Mouse (Mus musculus) right cerebral cortex, postnatal 25 days (tissue): ENCODE data around the gene Asah2.
"Not testable (repeated sequence)": the region's sequence is repeated elsewhere in the genome, so short reads cannot be mapped to it uniquely, and the experiment has no call there.

ENCODE experiments used
- DNase-seq: peaks from one replicate; pipeline ENCODE4 v3.0.0; 2022

Gene Asah2

DNA sequence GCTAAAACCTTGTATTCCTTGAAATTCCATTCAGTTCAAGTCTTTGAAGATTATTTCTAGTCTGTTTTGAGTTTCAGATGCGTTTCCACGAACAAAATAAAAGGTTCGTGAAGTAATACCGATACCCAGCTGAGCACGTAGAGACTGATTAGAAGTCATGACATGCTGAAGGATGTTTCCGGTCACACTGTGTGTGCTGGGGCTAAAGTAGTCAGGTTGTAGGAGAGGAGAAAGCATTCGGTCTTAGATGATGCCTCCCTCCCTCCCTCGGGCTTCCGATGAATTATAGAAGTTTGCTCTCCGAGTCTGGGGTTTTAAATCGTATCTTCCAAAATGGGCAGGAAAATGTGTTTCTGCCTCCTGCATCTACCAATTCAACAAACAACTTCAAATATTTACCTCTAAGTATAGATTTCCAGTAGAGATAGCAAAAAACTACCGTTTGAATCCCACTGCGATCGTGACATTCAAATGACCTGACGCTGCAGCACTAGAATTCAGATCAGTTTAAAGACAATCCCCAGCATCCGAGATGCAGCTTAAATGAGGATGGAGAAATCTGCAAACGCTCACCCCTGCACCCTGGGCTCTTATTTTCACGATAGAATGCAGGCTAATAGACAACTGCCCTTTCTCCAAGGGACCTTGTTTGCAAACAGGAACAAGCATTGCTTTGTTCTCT is 5.6 kb downstream of the Asah2 start:
- no peak for DNase-seq

DNA sequence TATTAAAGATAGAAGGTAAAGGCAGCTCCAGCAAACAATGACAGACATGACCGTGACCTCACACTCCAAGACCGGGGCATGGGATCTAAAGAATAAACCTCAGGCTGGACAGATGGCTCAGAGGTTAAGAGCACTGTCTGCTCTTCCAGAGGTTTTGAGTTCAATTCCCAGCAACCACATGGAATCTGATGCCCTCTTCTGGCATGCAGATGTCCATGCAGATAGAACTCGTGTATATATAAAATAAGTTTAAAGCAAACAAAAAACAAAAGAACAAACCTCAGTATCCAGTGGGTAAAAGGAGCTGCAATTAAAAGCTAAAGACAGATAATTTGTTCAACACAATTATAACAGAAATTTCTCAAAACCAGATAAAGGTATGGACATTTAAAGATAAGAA is 9.4 kb downstream of the Asah2 start:
- DNase-seq = no peak

DNA sequence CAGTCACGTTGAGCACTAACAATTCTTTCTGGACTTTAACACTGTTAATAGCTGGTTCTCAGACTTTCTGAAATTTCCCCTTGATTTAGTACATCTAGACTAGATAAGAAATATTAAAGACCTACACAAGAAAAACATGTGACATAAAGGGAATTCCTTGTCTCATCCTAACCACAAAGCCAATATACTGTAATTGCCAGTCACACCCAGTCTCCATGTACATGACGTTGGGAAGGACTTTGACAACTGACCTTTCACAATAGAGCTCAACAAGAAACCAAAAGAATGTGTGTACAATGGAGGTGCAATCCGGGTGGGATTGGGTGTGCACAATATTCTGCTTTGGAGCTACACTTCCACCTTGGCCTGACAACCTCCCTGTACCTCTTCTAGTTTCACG is 15.7 kb downstream of the Asah2 start:
- DNase-seq = no peak

DNA sequence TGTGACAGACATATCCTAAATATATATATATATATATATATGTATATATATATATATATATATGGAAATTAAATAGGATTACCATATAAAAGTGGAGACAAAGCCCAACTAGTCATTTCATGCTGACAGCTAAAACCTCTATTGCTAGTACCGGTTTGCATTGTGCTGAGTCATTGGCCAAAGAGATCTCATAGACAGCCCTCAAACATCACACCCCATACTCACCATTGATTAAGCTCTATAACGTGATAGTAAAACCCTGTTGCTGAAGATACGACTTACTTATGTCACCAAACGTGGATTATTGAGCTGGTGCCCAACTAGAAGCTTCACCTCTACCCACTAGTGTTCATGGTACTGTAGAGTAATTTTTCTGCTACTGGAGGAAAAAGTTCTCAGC is 17.2 kb downstream of the Asah2 start:
- DNase-seq = no peak

DNA sequence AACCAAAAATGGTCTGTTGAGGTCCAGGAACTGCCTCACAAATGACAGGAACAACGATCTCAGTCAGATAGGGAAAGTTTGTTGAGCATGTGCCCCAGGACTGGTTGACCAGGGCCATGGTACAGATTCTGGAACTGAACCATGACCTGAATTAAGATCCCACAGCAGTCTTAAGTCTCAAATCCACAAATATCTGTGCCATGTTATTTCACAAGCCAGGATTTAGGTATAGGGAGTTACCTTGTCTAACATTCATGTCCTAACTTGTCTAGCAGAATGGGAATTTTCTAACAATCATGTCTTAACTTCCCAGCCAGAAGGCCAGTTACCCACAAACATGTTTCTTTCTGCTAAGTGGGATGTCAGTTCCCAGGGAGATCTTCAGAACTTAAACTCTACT is 19.4 kb downstream of the Asah2 start:
- no peak for DNase-seq

DNA sequence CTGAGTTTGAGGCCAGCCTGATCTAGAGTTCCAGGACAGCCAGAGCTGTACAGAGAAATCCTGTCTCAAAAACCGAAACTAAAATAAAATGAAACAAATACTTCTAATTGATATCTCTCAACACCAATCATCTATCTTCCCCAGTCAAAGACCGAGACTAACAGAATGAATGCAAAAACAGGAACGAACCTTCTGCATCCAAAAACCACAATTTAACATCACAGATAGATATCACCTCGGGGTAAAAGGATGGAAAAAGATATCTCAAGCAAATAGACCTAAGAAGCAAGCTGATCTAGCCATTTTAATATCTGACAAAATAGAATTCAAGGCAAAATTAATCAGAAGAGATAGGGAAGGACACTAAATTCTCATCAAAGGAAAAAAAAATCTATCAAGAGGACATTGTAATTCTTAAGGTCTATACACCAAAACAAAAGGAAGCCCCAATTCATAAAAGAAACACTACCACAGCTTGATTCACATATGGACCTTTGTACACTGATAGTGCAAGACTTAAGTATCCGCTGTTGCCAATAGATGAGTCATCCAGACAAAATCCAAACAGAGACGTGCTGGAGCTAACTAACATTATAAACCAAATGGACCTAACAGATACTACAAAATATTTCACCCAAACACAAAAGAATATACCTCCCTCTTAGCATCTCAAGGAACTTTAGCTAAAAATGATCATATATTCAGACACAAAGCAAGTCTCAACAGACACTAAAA is 20.1 kb downstream of the Asah2 start:
- no peak for DNase-seq

DNA sequence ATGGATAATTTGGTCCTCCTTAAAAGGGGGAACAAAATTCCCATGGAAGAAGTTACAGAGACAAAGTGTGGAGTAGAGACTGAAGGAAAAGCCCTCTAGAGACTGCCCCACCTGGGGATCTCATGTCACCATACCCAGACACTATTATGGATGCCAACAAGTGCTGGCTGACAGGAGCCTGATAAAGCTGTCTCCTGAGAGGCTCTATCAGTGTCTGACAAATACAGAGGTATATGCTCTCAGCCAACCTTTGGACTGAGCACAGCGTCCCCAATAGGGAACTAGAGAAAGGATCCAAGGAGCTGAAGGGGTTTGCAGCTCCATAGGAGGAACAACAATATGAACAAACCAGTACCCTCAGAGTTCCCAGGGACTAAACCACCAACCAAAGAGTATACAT is 23.2 kb downstream of the Asah2 start:
- DNase-seq = not testable (repeated sequence)

DNA sequence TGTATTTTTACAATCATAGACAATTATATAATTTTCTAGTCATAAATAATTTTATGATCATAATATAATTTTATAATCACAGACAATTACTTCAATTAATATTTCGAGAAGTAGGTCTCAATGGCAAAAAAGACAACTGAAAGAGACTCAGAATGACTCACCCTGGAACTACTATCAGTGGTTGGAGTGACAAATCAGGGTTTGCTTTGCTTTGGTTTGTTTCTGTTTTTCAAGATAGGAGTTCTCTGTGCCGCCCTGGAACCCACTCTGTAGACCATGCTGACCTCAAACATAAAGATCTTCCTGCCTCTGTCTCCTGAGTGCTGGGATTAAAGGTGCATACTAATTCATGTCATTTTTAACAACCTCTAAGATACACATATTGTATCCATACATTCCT is 37.7 kb downstream of the Asah2 start:
- no peak for DNase-seq

DNA sequence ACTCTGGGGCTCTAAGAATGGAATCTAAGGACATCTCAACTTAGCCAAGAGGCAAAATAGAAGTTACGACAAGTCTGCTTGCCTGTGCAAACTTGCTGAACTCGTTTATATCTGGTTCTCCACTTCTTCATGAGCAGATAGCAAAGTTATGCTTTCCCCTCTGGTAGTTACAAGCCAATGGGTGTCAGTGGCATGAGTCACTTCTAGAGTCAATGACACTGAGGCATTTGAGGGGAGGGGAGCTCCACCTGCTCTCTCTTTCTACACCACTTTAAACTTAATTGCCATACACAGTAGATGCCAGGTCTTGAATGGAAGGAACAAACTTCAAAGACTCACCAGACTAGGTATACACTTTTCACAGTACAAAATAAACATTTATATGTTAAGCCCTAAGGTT is 38.4 kb downstream of the Asah2 start:
- no peak for DNase-seq

DNA sequence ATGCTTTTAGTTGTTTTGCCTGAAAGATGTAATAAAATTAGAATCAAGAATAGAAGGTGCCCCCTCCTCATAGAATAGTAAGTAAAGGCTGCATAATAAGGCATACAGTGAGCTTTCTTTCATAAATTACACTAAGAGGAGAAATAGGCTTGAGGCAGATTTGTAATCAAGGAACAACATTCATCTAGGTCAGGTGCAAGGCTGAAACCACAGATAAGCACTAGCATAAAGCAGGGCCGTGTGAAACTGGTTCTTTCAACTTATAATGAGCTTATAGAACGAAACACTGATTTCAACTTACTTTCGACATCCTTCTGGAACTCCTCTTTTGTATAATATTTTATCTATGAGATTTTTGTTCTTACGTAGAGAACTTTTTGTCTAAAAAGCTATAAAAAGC is 40.3 kb downstream of the Asah2 start:
- DNase-seq = no peak

DNA sequence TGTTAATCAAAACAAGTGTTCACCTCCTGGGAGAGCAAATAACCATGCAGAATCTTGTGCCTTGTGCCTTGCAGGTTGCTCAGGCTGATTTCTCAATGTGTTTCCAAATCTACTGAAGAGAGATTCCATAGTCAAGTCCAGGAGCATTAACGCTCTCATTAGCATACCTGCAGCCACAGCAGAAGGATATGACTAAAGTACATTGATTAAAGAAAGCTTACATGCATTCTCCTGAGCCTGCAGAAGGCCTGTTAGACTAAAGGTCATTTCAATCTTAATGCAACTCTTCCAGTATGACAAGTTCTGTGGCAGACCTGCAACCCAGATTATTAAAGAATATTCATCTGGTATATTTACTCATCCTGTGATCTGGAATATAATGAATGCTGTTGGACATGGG is 46.7 kb downstream of the Asah2 start:
- DNase-seq = no peak

DNA sequence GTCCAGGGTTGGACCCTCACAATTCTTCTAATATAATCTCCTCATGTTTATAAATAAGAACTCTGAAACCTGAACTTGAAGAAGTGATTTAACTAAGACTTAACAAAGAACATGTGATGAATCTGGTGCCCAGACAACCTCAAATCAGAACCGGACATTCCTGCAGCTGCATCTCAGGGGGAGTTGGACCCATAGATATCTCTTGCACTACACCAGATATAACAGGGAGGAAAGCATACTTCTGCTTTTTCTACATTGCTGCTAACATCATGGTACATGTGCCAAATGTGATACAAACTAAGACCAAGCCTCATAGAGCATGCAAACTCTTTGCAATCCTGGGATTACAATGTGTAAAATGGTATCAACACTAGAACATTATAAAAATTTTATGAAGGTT is 51.8 kb downstream of the Asah2 start:
- DNase-seq = no peak

DNA sequence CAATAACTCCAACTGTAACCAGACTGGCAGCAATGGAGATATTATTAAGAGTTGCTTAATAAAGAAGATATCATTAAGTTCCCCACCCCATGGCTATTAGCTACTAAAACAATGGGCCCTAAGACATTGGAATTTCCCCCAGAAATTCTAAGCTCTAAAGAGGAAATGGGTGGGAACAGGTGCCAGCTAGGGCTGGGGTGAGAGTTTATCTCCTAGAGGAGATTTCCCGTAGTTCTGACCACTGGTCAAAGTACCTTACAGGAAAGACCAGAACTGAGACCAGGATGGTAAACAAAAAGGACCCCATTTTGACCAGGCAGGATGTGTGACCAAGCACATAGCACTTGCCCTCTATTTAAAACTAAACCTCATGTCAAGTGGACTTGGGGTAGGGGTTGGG is 52.3 kb downstream of the Asah2 start:
- no peak for DNase-seq

DNA sequence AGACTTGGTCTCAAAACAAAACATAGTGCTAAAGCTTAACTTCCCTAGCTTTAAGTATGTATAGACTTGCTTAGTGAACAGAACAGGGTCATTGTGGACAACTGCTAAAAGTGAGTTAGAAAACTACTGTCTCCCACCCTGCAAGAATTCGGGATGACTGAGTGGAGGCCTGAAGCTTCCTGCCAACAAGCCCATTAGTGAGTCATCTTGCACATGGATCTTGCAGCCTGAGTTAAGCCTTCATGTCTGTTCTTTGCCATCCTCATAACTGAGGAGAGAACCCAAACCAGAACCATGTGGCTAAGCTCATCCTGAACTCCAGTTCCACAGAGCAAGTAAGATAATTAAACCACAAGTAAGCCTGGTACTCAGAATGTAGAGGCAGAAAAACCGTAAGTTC is 56.8 kb downstream of the Asah2 start:
- no peak for DNase-seq

DNA sequence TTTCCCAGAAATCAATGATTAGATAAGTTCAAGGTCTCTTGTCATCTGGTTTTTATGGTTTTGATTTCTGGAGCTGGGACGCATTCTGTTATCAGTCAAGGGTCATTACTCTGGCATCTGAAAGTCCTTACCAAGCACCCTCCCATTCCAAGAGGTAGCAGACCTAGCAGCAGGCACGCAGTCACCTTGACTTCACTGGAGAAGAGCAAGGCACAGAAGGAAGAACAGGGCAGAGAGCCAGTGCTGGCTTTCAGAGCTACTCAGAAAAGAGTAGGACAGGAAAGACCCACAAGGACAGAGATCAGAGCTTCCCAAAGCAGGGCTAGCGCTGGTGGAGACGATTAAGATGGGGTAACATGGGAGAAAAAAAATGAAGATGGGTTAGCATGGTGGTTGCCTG is 75.1 kb downstream of the Asah2 start:
- DNase-seq = no peak

DNA sequence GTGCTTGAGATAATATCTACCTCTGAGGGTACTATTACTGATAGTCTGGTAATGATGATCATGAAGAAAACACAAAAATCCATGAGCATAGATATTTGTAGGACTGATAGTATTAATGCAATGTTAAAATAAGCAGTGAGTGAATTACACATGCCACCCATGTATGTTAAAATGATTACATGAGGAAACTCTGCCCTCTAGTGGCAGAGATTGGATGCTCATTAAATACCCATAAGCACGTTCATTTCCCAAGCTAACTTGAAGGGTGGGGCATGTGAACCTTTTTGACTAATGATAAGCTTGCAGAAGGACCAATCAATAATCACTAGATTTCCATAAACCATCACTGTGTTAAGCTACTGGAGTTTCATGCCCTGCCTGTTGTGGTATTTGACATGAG is 77.6 kb downstream of the Asah2 start:
- no peak for DNase-seq

DNA sequence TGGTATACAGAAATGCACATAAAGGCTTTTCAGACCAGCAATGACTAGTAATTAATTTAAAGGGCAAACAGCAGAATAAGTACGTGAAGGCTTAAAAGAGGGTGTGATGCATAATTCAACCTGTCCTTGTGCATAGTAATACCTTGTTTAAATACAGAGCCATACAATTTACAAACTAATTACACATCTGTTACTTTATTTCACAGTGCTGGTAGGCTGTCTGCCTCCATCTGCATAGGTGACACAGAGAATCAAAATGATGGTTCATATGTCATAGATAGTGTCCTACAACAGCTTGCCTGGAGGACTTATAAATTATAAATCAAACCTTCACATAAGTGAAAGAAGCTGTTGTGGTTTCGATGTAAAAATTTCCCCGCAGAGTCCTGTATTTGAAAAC is 82.6 kb downstream of the Asah2 start:
- DNase-seq = no peak

DNA sequence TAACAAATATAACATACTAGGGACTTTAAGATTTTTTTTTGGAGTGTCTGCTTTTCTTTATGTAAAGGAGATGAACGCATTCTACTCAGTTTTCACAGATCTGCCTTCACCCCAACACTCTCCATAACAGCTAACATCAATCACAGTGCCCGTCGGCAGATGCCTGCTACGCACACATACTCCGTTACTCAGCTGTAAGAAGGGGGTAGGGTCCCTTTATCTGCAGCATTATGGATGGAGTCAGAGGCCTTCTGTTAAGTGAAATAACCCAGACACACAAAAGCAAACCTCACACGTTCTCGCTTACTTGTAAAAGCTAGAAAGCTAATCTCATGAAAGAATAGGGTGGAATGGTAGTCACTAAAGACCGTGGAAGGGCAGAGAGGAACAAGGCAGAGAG is 88.3 kb downstream of the Asah2 start:
- DNase-seq = no peak

DNA sequence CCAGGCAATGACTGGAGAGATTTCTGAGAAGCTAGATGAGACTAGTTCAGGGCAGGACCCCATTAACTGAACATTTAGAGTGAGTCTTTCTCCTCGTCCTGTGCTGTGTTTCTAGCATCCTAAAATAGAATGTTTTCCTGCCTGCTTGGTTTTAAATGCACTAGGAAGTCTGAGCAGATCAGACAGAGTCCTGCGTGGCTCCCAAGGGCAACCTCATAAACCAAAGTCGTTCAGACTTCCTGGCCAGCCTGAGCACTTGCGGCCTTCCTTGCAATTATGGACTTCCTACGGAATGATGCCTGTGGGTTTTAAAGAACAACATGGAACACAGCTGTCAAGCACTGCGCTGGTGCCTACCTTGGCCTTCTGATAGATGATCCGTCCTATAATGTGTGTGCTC is 89.4 kb downstream of the Asah2 start:
- DNase-seq = no peak

DNA sequence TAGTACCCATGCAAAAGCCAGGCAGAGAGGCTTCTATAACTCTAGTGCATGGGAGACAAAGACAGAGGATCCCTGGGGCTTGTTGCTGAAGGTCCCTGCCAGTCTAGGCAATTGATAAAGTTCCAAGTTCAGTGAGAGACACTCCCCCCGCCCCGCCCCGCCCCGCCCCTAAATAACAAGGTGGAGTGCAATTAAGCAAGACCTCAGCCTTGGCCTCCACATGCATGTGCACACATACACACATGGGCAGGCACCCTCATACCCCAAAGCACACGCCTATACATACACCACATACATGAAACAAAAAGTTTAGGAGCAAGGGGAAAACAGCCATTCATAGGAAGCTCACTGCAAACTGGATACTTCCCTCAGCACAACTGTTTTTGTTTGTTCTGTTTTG is 90.0 kb downstream of the Asah2 start:
- no peak for DNase-seq

DNA sequence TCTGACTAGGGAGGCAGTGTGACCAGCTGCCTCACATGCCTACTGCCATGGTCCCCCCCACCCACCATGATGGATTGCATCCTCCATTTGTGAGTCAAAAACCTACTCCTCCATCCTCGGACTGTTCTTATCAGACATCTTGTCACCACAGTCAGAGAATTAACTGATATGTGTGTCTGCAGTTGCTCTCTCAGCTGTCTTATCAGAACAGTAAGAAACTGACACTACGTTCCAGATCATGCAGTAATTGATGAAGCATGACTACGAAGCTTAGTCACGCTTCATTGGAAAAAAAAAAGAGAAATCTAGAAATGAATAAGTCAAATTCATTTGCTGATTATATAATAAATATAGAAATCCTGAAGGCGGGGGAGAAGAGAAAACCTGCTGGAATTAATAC is 105.4 kb downstream of the Asah2 start:
- DNase-seq = no peak

DNA sequence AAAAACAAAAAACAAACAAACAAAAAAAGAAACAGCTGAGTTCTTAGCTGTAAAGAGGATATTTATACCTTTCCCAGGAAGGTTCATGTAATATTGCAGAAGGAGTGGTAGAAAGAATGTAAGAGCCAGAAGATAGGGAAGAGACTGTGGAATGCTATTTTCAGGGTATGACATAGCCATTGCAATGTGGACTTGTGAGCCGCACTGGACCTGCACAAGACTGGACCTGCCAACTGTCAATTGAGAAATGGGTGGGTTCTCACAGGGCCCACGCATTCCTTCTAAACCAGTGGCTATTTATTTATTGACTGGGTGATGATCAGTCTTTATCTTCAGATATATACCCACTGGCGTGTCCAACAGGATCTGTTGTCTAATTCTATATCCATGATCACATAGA is 111.1 kb downstream of the Asah2 start:
- no peak for DNase-seq

DNA sequence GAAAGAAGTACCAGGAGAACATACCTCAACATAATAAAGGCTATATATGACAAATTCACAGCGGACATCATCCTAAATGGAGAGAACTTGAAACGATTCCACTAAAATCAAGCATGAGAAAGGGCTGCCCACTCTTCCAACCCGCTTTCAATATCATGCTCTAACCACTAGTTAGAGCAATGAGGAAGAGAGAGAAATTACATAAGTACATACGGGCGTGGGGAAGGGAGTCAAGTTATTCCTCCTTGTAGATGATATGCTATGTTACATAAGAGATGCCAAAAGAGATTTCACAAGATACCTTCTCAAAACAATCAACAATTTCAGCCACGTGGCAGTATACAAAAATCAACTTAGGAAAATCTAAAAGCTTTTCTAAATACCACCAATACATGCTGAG is 117.0 kb downstream of the Asah2 start:
- DNase-seq = no peak

DNA sequence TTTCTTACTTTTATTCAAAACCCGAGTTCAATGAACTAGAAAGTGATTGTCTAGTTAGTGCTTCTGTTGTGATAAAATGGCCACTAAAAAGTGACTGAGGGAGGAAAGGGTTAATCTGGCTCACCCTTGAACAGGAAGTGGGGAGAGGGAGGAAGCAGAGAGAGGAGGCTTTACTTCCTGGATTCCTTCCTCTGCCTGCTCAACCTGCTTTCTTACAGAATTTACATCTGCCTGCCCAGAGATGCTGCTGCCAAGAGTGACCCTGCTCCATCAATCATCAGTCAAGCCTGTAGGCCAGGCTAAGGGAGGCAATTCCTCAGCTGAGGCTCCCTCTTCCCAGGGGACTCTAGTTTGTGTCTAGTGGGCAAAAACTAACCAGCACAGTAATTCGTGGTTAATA is 132.1 kb downstream of the Asah2 start:
- DNase-seq = no peak

DNA sequence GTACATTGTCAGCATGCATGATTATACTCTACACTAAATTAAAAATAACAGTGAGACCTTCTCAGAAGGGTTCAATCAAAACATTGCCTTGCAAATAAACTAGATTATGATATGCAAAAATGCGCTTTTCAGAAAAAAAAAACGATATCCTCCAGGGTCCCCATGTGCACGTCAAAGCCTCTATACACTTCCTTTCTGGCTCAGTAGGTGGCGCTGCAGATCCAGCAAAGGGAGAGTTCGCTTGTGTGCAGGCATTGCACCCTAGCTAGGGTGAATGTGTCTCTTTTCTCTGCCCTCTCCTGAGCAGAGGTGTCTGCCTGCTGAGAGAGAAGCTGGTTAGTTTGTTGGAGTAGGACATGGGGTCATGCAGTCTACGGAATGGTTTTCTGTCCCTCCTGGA is 136.0 kb downstream of the Asah2 start:
- DNase-seq = peak; percentile 71
